Mouse (Mus musculus) G1E-ER4 (cell line): Measurements from ENCODE around the gene Recql5. TPM values are rescaled to one million over a fixed set of nuclear protein-coding genes. Genes with fewer than 3 reads are reported as not detected.

Source experiments
- GATA1 ChIP-seq: IDR thresholded peaks from one replicate; pipeline ENCODE4 v1.8.0; 2012; ENCODE audit warnings: low read length, inconsistent platforms
- polyA plus RNA-seq: library from polyadenylated mRNA; stranded (reverse); fragments of >175 nt; gene quantifications from 2 replicates; pipeline ENCODE4 v1.2.3, GENCODE M21; 2012

Gene Recql5
- 13.3 and 22.0 TPM in 2 replicates for polyA plus RNA-seq

DNA sequence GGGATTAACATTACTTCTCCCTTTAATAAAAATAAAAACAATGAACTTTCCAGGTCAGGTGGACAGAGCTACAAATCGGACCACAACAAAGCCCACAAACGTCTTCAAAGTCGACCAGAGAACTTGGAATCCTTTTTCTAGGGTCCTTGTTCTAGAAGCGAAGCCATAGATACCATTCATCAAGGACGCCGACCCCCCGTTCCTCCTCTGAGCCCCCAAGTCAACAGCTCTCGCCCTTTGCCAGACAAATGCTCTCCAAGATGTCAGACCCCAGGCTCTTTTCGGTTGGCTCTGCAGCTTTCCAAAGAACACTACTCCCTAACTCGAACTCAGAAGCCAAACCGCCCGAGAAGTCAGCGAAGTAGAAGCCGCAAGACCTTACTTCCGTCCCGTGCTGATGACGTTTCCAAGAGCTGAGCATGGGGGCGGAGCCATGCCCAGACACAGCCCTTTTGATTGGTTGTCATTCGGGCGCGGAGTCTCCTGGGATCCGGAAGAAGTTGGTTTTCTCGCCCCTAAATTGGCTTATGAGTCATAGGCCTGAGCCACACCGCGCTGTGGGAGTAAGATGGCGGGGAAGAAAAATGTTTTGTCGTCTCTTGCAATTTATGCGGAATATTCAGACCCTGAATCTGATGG lies at the start of gene Recql5, which contains the start of gene Sap30bp:
Gene Recql5 (minus strand): TSS at position 370 of the 639 bp plus-strand sequence.
Gene Sap30bp (plus strand): TSS at position 175 of the 639 bp plus-strand sequence.
- TF ChIP-seq GATA1 = no peak

- TF ChIP-seq GATA1 = no peak
Measured at GRCm38 (mm10) chr11:115982472-115982871, 49.2 kb upstream of the Recql5 start.

DNA sequence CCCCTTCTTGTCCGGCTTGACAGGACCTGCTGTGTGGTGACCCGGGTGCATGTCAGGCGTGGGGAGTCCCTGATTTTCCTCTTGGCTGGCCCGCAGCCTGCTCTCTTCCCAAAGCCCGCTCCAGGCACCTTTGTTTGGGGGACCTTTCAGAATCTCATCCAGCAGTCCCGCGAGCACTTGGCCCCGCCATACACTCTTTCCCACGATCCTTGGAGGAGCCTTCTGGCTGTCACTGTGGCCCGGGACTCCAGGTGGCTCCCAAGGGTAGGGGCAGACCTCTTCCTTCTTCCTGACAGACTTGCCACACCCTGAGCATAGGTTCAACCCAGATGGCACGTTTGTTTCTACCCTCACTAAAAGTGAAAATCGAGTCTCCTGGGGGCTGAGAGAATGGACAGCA lies 42.3 kb upstream of the Recql5 start:
- no peak for TF ChIP-seq GATA1

DNA sequence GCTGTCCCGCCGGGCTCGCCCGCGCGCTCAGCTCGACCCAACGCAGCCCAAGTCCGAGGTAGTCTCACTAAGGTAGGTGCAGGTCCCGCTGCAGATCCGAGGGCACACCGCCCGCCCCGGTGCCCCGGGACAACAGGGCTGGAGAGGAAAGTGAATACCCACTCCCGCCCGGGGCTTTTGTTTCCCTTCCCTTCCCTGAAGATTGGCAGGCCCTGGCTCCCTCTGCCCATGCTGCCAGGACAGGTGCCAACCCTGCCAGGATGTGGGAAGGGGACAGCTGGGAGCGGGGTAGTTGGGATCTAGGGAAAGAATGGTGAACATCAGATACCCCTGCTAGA lies 41.8 kb upstream of the Recql5 start:
- TF ChIP-seq GATA1 = no peak

DNA sequence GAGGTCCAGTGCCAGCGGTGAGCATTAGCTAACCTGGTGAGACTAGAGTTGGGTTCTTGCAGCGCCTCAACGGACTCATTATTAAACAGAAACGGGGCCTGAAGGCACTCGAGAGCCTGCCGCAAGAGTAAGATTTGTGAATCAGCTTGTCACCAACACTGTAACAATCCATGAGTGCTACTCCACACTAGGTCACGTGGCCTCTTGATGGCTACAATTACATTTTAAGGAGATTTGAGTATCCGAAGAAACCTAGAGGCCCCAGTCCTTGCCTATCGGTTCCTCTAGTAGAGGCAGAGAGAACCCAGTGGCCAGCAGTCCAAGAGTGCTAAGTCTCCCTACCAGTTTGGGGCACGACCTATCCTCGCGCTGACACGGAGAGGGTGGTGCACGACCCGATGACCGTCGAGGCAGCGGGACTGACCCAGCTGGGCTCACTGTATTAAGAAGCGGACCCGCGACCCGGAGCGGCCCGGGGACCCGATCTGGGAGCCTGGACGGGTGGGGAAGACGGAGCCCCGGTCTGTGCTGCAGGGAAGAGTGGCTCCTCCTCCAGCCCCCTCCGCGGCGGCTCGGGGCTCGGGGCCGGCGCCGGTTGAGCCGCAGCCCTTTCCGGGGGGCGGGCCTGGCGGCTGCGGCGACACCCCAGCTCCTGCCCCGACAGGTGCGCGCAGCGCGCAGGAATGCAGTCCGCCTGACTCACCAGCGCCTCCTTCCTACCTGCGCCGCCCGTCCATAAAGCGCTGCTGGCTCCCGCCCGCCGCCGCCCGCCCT lies 41.2 kb upstream of the Recql5 start, which contains the start of gene Itgb4:
Gene Itgb4 (plus strand): TSS at position 401 of the 774 bp plus-strand sequence.
- no peak for TF ChIP-seq GATA1

GRCm38 (mm10) chr11:115971016-115971415 lies 37.7 kb upstream of the Recql5 start:
- TF ChIP-seq GATA1 = no peak

DNA sequence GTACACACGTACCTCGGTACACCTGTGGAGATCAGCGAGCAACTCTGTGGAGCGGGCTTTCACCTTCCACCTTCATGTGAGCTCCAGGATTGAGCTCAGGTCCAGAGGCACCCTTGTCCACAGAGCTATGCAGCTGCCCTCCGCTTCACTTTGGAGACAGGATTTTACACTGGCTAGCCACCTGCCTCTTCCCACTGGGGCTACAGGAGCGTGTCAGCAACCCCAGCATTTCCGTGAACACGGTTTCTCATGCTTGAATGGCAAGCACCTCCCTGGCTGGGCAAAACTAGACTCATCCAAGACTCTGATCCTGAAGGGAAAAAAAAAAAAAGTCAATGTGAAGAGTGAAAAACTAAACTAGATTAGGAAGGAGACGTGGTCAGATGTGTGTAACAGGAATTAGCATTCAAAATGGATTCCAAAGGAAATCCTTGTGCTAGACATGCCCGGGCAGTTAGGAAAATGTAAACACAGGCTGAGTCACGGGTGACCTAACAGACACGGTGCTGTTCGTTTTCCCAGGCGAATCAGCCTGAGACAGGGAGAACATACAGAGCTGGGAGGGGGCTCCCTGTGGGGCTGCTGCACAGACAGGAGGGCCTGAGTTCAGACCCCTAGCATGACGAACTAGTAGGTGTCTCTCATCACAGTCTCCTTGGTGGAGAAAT lies 36.9 kb upstream of the Recql5 start:
- no peak for TF ChIP-seq GATA1

GRCm38 (mm10) chr11:115968731-115969405 lies 35.6 kb upstream of the Recql5 start:
- no peak for TF ChIP-seq GATA1

DNA sequence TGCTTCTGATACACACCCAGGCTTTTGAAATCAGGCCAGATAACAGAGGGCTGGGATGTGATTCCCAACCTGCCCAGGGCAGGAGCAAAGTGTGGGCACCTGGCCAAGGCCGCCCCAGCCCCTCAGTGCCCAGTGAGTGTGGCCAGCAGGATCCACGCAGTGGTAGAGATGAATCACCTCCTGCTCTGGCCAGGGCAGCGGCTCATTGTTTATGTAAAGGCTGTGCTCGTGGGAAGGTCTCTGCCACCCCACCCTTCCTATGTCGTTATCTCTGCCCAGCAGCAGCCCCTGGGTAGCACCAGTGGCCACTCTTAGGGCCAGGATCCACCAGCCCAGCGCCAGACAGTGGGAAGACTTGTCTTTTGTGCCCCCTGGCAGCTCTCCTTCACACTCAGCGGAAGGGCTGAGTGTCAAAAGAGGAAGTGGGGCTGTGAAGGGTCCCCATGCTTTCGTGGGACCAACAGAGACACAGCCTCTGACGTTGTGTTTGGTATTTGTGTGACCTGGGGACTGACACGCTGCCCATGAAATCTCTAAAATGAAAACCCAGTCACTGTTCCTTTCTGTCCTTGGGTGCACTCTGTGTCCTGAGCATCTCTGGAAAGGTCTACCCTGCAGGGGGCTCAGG lies 31.8 kb upstream of the Recql5 start:
- no peak for TF ChIP-seq GATA1

DNA sequence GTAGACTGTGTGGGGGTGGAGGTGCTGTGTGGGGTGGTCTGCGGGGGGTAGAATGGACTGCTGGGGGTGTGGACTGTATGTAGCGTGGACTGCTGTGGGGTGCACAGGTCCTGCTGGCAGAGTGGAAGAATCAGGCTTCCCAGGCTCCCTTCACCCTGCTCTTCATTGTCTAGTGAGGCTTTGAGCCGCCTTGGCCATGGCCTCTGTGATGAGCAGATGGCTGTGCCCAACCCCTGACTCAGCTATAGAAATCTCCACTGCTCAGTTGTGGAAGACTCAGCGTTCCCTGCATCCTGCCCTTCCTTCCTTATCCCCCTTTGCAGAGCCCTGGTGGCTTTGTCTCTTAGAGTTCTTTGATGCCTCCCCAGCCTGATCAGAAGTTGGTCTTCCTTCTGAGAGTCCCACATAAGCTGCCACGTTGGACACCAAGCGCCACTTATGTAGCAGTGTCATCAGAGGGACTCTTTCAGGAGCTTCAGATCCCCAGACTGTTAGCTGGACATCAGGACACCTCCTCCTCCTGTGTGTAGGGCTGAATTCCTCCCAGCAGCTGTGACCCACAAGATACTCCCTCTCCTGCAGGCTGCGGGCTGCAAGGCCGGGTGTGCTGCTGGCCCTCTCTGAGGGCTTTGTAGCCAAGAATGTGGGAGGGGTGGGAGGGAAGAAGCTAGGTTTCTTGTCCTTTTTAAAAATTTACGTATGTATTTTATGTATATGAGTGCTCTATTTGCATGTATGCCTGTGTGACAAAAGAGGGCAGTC lies 29.6 kb upstream of the Recql5 start:
- no peak for TF ChIP-seq GATA1

GRCm38 (mm10) chr11:115959018-115959417 lies 25.7 kb upstream of the Recql5 start:
- TF ChIP-seq GATA1 = no peak

- no peak for TF ChIP-seq GATA1
Measured at GRCm38 (mm10) chr11:115957971-115958370, 24.7 kb upstream of the Recql5 start.

DNA sequence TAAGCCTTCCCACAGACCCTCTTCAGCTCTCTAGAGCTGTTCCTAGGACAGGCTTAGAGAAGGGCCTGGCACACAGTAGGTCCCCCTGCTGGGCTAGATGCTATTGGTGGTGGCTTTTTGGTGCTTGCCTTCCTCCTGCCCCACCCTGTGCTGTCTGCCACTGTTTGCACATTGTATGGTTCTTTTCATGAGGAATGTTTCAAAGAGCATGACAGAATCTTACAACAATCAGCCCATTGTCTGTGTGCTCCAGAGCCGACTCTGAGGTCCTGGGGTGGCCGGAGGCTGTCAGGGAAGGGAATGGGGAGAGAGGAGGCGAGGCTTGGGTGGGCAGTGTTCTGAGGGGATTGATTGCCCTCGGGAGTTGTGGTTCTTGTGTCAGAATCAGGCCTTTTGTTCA lies 23.2 kb upstream of the Recql5 start:
- no peak for TF ChIP-seq GATA1

DNA sequence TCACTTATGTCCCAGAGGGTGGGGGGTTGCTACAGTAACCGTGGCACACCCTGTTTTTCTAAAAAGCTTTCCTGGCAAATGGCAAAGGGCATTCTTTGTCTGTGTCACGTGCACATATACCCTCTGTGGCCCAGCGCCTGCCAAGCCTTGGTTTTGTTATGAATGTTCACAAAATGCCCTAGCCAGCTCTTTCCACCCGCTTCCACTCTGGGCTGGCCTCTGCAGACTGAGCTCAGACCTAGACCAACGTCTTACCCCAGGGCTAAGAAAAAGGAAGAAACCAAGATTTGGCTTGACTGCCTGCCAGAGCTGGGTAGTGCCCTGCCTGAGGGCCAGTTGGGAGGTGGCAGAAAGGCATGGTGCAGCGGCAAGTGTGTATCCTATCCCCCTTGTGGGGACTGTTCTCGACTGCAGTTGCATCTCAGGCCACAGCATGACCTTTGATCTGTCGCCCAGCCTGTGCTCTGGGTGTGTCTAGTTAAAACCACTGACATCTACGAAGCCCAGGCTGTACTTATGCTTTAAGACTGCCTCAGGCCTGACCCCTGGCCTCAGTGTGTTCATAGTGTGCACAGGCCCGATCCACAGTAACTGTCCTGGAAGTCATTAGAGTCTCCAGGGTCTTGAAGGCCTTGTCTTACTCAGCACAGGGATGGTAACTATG lies 22.1 kb upstream of the Recql5 start:
- no peak for TF ChIP-seq GATA1
